Mouse (Mus musculus) limb, embryonic 11.5 days (tissue): ENCODE measurements around the gene Iqcc. TPM values are rescaled to one million over a fixed set of nuclear protein-coding genes. Genes with fewer than 3 reads are reported as not detected.

ENCODE experiments used
- ATAC-seq: fragments of 200-750 bp; cut with Nextera tagmentation; 2 replicates; pipeline ENCODE4 v1.8.0; 2017; ENCODE audit warnings: low read depth; ENCODE audit not compliant: insufficient number of reproducible peaks, low FRiP score, low TSS enrichment
- DNase-seq: peaks from one replicate; pipeline ENCODE4 v3.0.0-alpha.2; 2015; ENCODE audit warnings: low spot score
- H3K27ac ChIP-seq: fragments of 300-500 bp; sonication (generic); replicated peaks from 2 replicates; pipeline ENCODE4 v1.5.1; 2014; ENCODE audit warnings: low read depth, mild to moderate bottlenecking, low read length
- H3K27me3 ChIP-seq: fragments of 300-500 bp; sonication (generic); 2 replicates; pipeline ENCODE4 v1.6.1; 2014; ENCODE audit warnings: mild to moderate bottlenecking, low read length, mixed read lengths; ENCODE audit not compliant: control insufficient read depth, insufficient read depth
- H3K36me3 ChIP-seq: fragments of 300-500 bp; sonication (generic); 2 replicates; pipeline ENCODE4 v1.6.1; 2014; ENCODE audit warnings: mild to moderate bottlenecking, low read length, moderate library complexity, mixed read lengths; ENCODE audit not compliant: control insufficient read depth, insufficient read depth
- H3K4me1 ChIP-seq: fragments of 300-500 bp; sonication (generic); 2 replicates; pipeline ENCODE4 v1.6.1; 2014; ENCODE audit warnings: low read length, mixed read lengths; ENCODE audit not compliant: control insufficient read depth, insufficient read depth
- H3K4me2 ChIP-seq: fragments of 300-500 bp; sonication (generic); 2 replicates; pipeline ENCODE4 v1.6.1; 2014; ENCODE audit warnings: low read depth, mild to moderate bottlenecking, moderate library complexity; ENCODE audit not compliant: severe bottlenecking
- H3K4me3 ChIP-seq: fragments of 300-500 bp; sonication (generic); 2 replicates; pipeline ENCODE4 v1.5.1; 2014; ENCODE audit warnings: low read depth, low read length
- H3K9ac ChIP-seq: fragments of 300-500 bp; sonication (generic); 2 replicates; pipeline ENCODE4 v1.6.1; 2014; ENCODE audit warnings: mild to moderate bottlenecking, low read length
- H3K9me3 ChIP-seq: fragments of 300-500 bp; sonication (generic); 2 replicates; pipeline ENCODE4 v1.6.1; 2016; ENCODE audit warnings: low read length; ENCODE audit not compliant: control insufficient read depth
- WGBS: fragments of 180-500 bp; shearing (Covaris S2); extraction: QIAGEN DNeasy Blood & Tissue Kit; methylation state at CpG from one replicate; pipeline ENCODE4 v1.1.7; 2014; 5-methylcytosine and 5-hydroxymethylcytosine counted together
- polyA plus RNA-seq: library from polyadenylated mRNA; unstranded; fragments of >200 nt; fragmentation: Nextera tagmentation; extraction: Ambion mirVana; gene quantifications from 2 replicates; pipeline ENCODE4 v1.2.1, GENCODE M21; 2014

Gene Iqcc
- polyA plus RNA-seq, 1 experiment from 2014 or later: 26.4 TPM

DNA sequence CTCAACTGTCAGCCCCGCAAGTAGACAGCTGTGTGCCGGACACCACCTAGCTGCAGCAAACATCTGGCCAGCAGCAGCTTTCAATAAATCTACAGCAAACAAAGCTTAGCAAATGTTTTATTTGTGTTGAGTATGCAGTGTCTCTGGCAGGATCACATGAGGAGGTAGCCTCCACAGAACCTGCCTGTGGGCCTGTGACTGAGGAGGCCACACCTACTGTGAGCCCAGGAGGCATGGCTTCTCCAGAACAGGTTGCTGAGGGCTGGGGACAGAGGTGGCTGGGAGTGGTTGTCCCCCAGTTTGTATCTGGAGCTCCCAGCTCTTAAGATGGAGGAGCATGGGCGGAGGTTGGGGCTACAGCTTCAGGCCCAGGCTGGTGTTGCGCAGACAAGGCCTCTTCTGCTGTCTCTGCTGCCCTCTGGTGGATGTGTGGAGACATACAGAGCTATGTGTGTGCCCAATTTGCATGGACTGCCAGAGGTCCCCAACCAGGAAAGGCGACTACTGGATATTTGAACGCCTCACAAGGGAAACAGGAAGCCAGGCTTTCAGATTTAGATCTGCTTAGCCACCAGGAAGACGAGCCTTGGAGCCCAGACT lies 10.4 kb downstream of the Iqcc start:
- 0 out of 2 replicates have a peak, but pooled peaks have one; percentile 56 for ATAC-seq
- H3K9me3 ChIP-seq: no peaks in the 10 kb centered on the region
- no peak overlapping the region for H3K9ac ChIP-seq
- no peak overlapping the region for H3K4me2 ChIP-seq
- H3K36me3 ChIP-seq: peaks cover 12% of the 10 kb centered on the region; the same call in 1 of the 2 replicates
- H3K27me3 ChIP-seq: no peaks in the 10 kb centered on the region
- no peaks in the 10 kb centered on the region for H3K4me1 ChIP-seq
- WGBS: 33% methylated on average over 7 of the region's 7 CpGs
- H3K4me3 ChIP-seq: no peak overlapping the region
- peak; percentile 88 for DNase-seq
- no peak overlapping the region; the same call in 1 of the 2 replicates for H3K27ac ChIP-seq

DNA sequence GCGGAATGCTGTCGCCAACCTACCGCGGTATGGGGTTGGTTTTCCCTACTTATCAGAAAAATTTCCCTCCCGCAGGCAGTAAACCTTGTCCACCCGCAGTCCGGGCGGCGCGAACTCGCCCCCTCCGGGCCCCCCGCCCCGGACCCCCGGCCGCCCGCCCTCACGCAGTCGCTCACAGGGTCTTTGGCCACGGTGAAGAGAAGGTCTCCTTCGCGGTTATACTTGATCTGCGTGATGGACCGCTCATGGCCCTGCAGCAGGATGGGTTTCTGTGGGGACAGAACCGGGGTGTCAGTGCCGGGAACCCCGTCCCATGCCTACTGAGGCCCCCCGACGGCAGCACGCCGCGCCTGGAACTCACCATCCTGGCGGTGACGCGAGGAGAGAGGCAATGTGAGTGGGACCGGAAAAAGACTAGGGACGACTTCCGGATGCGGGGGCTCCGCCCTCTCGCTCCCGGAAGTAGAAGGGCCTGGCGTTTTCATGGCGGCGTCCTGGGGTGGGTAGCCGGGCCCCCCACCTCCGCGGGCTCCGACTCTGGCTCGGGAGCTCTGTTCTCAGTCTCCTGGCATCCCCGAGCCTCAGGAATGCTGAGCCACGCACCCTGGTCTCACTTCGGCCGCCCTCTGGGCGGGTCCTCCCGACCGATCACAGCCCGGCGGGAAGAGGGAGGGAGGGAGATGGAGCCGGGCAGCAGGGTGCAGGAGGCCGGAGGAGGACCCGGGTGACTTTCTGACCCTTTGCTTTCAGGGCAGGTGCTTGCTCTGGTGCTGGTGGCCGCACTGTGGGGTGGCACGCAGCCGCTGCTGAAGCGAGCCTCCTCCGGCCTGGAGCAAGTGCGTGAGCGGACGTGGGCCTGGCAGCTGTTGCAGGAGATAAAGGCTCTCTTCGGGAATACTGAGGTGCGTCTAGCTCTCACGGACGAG lies 18.4 kb downstream of the Iqcc start, which contains the start of the genes Eif3i and Tmem234:
Gene Eif3i (minus strand): TSS at position 416 of the 926 bp plus-strand sequence.
Gene Tmem234 (plus strand): TSS at position 436 of the 926 bp plus-strand sequence.
- WGBS: under 1% methylated on average over 70 of the region's 74 CpGs
- H3K36me3 ChIP-seq: peaks cover 4% of the 10 kb centered on the region; the same call in 1 of the 2 replicates

DNA sequence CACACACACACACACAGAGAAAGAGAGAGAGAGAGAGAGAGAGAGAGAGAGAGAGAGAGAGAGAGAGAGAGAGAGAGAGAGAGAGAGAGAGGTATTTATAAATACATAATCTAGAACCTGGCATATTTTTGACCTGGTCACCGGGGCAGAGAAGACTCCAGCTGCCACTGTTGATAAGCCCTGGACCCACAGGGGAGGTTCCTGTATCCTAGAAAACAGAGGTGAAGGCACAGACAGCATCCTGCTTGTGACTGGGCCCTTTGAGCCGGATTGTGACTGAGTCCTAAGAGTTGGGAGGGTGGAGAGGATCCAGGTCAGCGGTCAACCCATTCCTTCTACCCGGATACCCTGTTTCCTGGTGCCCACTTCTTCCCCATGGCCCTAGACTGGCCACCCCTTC lies 30.0 kb downstream of the Iqcc start:
- no peak for ATAC-seq
- Histone ChIP-seq H3K4me2 (no peak overlapping the region), H3K36me3 (peaks cover 19% of the 10 kb centered on the region; the same call in 1 of the 2 replicates), H3K9ac (no peak overlapping the region), H3K9me3 (no peaks in the 10 kb centered on the region), H3K4me1 (no peaks in the 10 kb centered on the region), H3K27ac (no peak overlapping the region), H3K27me3 (no peaks in the 10 kb centered on the region), H3K4me3 (no peak overlapping the region)
- no peak for DNase-seq
- WGBS: 78% methylated on average over 4 of the region's 4 CpGs

More for the DNA sequence above, 18.4 kb downstream of the Iqcc start, which contains the start of the genes Eif3i and Tmem234:
- Histone ChIP-seq H3K9me3 (no peaks in the 10 kb centered on the region), H3K4me3 (peak within 1 kb of the TSS; percentile 96), H3K4me1 (peaks cover 13% of the 10 kb centered on the region), H3K27ac (peak within 1 kb of the TSS; percentile 62), H3K4me2 (peak within 1 kb of the TSS; percentile 69), H3K9ac (peak within 1 kb of the TSS; percentile 84), H3K27me3 (no peaks in the 10 kb centered on the region)
- DNase-seq (peak; percentile 85), ATAC-seq (peak; percentile 78)

DNA sequence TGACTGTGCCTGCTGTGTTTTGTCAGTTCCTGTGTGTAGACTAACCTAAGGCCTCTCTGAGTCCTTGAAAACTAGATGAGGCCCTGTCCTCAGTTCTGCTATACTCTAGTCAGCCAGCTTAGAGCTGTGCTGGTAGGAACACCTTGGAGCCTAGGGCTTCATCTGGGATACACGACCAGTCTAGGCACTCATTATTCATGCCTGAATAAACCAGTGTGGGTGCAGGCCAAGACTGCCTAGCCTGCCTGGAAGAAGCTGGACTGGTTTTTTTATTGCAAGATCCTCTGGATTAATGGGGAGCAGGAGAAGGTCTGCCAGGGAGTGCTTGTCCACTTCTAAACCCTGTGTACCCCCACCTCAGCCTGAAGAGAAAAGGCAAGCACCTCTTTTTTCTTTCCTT lies 32.0 kb downstream of the Iqcc start:
- 59% methylated on average over 1 of the region's 1 CpGs for WGBS
- Histone ChIP-seq H3K9me3 (no peaks in the 10 kb centered on the region), H3K4me1 (no peaks in the 10 kb centered on the region), H3K4me2 (no peak overlapping the region), H3K36me3 (peaks cover 7% of the 10 kb centered on the region; the same call in 1 of the 2 replicates), H3K9ac (no peak overlapping the region), H3K27ac (no peak overlapping the region), H3K4me3 (no peak overlapping the region), H3K27me3 (no peaks in the 10 kb centered on the region)
- no peak for DNase-seq
- no peak for ATAC-seq

DNA sequence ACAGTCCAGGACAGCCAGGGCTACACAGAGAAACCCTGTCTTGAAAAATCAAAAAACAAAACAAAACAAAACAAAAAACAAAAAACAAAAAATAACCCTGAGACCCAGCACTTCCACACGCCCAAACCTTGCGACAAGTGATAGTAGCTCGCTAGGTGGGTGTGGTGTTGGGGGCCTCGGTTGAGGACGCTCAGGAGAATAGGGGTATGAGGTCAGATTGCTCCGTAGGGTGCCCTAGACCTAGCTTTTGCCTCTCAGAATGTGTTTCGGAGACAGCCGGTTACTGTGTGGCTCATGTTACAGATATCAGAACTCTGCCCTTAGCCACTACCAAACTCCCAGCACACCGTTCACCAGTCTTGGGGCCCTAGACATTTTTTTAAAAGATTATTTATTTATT lies 33.1 kb downstream of the Iqcc start:
- Histone ChIP-seq H3K36me3 (no peaks in the 10 kb centered on the region; the same call in 1 of the 2 replicates), H3K27me3 (no peaks in the 10 kb centered on the region), H3K4me2 (peak overlapping the region; percentile 56; the same call in 1 of the 2 replicates), H3K9me3 (no peaks in the 10 kb centered on the region), H3K4me3 (no peak overlapping the region), H3K4me1 (no peaks in the 10 kb centered on the region), H3K9ac (no peak overlapping the region; the same call in 1 of the 2 replicates), H3K27ac (no peak overlapping the region)
- ATAC-seq (no peak), DNase-seq (no peak)
- WGBS: 76% methylated on average over 9 of the region's 9 CpGs

DNA sequence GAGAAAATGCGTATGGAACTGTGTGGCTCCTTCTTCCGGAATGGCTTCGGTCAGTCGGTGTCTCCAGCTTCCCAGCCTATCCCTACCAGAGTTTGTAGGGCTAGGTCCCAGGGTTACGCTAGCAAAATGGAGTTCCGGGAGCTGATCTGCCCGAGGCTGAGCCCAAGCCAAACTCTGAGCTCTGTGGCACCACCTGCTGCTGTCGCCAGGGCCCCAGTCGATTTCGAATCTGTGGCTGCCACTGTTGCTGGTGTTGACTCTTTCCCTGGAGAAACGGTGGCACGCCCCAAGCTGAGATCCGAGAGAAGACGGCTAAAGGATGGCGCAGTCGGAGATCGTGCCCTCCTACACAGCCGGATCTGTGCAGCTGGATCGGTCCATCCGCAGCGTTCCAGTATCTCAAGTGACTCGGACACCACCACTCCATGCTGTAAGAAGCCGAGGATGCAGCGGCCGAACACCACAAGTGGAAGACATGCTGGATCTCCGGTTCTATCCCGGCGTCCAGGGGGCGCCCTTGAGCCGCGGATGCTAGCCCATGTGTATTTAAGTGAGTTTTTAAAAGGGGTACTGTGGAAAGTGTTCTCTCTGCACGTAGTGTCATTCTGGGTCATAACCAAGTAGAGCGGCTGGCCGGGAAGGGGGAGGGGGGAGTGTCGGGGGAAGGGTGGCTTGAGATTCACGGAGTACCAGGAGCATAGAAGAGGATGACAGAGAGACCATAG lies 33.9 kb downstream of the Iqcc start:
- Histone ChIP-seq H3K27ac (no peak overlapping the region), H3K4me1 (no peaks in the 10 kb centered on the region), H3K9ac (peak overlapping the region; percentile 43), H3K36me3 (no peaks in the 10 kb centered on the region), H3K27me3 (no peaks in the 10 kb centered on the region), H3K4me2 (peak overlapping the region; percentile 56), H3K9me3 (no peaks in the 10 kb centered on the region), H3K4me3 (peak overlapping the region; percentile 29)
- WGBS: 2% methylated on average over 36 of the region's 36 CpGs
- DNase-seq (peak; percentile 91), ATAC-seq (peak; percentile 50)

DNA sequence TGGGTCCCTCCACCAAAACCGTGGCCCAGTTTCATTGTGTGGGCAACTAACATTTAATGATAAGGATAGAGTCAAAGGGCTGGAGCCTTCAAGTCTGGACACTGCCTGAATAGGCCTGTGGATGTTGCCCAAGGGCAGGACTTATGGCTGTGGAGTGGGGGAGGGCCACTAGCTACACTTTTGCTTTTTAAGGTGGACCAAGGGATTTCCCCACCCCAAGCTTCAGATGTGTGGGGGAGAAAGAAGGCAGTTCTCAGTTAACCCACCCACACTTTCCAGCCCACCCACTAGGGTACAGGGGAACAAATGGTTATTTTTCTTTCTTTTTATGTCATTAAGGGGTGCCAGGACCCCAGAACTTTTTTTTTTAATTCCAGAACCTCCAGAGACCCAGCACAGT lies 34.5 kb downstream of the Iqcc start:
- WGBS: 79% methylated on average over 1 of the region's 1 CpGs
- H3K9me3 ChIP-seq: no peaks in the 10 kb centered on the region
- ATAC-seq: no peak
- no peaks in the 10 kb centered on the region for H3K4me1 ChIP-seq
- H3K4me2 ChIP-seq: peak overlapping the region; percentile 56
- H3K4me3 ChIP-seq: peak overlapping the region; percentile 29; the same call in 1 of the 2 replicates
- H3K36me3 ChIP-seq: no peaks in the 10 kb centered on the region
- DNase-seq: no peak
- no peak overlapping the region; the same call in 1 of the 2 replicates for H3K9ac ChIP-seq
- no peaks in the 10 kb centered on the region for H3K27me3 ChIP-seq
- H3K27ac ChIP-seq: no peak overlapping the region

DNA sequence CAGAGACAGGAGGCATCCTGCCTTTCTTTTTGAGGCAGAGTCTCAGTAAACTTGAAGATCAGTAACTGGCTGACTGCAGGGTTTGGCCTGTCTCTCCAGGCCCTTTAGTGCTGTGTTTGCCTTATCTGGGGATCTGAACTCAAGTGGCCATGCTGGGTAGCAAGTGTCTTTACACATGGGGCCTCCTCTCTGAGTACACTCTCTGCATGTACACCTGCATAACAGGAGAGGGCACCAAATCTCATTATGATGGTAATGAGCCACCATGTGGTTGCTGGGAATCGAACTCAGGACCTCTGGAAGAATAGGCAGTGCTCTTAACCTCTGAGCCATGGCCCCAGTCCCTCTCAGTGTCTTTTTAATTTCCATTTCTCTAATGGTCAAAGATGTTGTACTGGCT lies 36.6 kb downstream of the Iqcc start:
- DNase-seq (no peak), ATAC-seq (no peak)
- H3K36me3 ChIP-seq: no peaks in the 10 kb centered on the region
- H3K9ac ChIP-seq: no peak overlapping the region
- no peaks in the 10 kb centered on the region for H3K4me1 ChIP-seq
- no peaks in the 10 kb centered on the region for H3K9me3 ChIP-seq
- no peaks in the 10 kb centered on the region for H3K27me3 ChIP-seq
- no peak overlapping the region for H3K4me3 ChIP-seq
- 88% methylated on average over 1 of the region's 1 CpGs for WGBS
- H3K4me2 ChIP-seq: no peak overlapping the region
- H3K27ac ChIP-seq: no peak overlapping the region
